Mouse (Mus musculus) embryonic facial prominence, embryonic 12.5 days (tissue): ENCODE measurements around the gene Mpi. TPM values are rescaled to one million over a fixed set of nuclear protein-coding genes. Genes with fewer than 3 reads are reported as not detected.
A peak's percentile ranks its signal among the peaks of the same experiment; 100 is the strongest.

Experiments used
- ATAC-seq: fragments of 200-750 bp; cut with Nextera tagmentation; 2 replicates; pipeline ENCODE4 v1.8.0; 2017; ENCODE audit not compliant: insufficient number of reproducible peaks, insufficient read depth, low FRiP score, low TSS enrichment
- H3K27ac ChIP-seq: fragments of 300-500 bp; sonication (generic); 2 replicates; pipeline ENCODE4 v1.5.1; 2016; ENCODE audit warnings: mild to moderate bottlenecking
- H3K27me3 ChIP-seq: fragments of 300-500 bp; sonication (generic); 2 replicates; pipeline ENCODE4 v1.6.1; 2016; ENCODE audit warnings: mild to moderate bottlenecking, moderate library complexity
- H3K36me3 ChIP-seq: fragments of 300-500 bp; sonication (generic); 2 replicates; pipeline ENCODE4 v1.6.1; 2016; ENCODE audit warnings: mild to moderate bottlenecking
- H3K4me1 ChIP-seq: fragments of 300-500 bp; sonication (generic); 2 replicates; pipeline ENCODE4 v1.6.1; 2016
- H3K4me2 ChIP-seq: fragments of 300-500 bp; sonication (generic); replicated peaks from 2 replicates; pipeline ENCODE4 v1.6.1; 2016; ENCODE audit warnings: mild to moderate bottlenecking, moderate library complexity
- H3K4me3 ChIP-seq: fragments of 300-500 bp; sonication (generic); 2 replicates; pipeline ENCODE4 v1.5.1; 2016; ENCODE audit warnings: mild to moderate bottlenecking
- H3K9ac ChIP-seq: fragments of 300-500 bp; sonication (generic); 2 replicates; pipeline ENCODE4 v1.6.1; 2016; ENCODE audit warnings: mild to moderate bottlenecking, moderate library complexity
- H3K9me3 ChIP-seq: fragments of 300-500 bp; sonication (generic); 2 replicates; pipeline ENCODE4 v1.6.1; 2016; ENCODE audit warnings: mild to moderate bottlenecking, moderate library complexity
- WGBS: fragments of 180-500 bp; shearing (Covaris S2); methylation state at CpG from one replicate; pipeline ENCODE4 v1.1.7; 2016; 5-methylcytosine and 5-hydroxymethylcytosine counted together
- polyA plus RNA-seq: library from polyadenylated mRNA; unstranded; fragments of >200 nt; fragmentation: Nextera tagmentation; extraction: Ambion mirVana; gene quantifications from 2 replicates; pipeline ENCODE4 v1.2.1, GENCODE M21; 2016

The Mpi gene
- polyA plus RNA-seq, 1 experiment from 2014 or later: 55.5 TPM

DNA sequence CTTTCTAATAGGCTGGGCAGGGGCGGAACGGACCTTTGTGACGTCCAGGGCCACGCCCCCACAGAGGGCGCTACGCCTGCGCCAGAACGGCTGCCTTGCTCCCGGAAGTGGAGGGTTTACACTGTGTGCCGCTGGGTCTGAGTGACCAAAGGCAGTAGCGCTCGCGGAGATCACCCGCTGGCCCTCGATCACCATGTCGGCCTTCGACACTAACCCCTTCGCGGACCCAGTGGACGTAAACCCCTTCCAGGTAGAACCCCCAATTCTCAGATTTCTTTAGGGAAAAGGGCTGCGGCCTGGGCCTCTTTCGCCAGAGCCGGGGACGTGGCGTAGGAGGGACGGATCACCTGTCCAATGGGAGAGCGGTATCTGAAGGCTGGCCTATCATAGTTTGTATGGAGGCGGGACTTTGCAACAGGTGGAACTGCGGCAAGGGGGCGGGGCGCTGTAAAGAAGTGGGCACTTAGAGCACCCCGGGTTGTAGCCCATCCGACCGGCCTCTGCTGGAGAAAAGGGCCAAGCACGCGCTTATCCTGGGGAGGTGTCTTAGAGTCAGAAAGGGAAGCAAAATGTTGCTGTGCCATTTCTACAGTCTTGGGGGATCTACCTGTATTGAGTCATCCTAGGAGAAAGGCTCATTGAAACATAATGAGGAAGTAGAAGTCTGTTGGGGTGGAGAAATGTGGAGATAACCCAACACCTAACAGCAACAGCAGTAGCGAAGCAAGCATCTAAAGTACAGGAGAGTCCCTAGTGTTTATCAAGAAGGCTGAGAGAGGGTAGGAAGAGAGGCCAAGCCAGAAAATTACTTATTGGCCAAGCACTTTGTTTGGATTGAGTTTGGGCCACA lies 8.5 kb upstream of the Mpi start, which contains the start of gene Scamp2:
Gene Scamp2, plus strand, starts transcription at position 83 of the 850 bp plus-strand sequence.
- ATAC-seq: peak; percentile 99
- H3K9ac ChIP-seq: peak within 1 kb of the TSS; percentile 49
- H3K36me3 ChIP-seq: no peaks in the 10 kb centered on the region
- H3K9me3 ChIP-seq: no peaks in the 10 kb centered on the region
- H3K27me3 ChIP-seq: no peaks in the 10 kb centered on the region
- H3K4me1 ChIP-seq: peaks cover 21% of the 10 kb centered on the region
- peak within 1 kb of the TSS; percentile 74 for H3K4me3 ChIP-seq
- H3K4me2 ChIP-seq: peak within 1 kb of the TSS; percentile 75
- peak within 1 kb of the TSS; percentile 46; the same call in 1 of the 2 replicates for H3K27ac ChIP-seq
- under 1% methylated on average over 37 of the region's 37 CpGs for WGBS

DNA sequence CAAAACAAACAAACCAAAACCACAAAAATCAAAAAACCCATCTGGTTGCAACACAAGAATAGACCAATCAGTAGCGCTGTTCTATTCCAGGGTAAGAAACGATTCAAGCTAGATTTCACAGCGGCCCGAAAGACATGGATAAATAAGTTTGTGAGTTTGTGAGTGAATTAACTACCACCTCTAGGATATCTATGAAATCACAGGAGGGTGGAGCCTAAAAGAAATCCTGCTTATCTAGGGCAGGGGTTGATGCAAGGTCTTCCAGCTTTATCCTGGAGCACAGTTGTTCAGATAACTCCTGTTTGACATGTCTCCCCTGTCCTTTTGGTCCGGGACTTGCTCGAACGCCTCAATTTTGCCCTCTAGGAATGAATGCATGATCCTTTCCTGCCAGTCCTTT lies 7.7 kb upstream of the Mpi start:
- 32% methylated on average over 7 of the region's 7 CpGs for WGBS
- Histone ChIP-seq H3K4me2 (peak overlapping the region; percentile 75), H3K9ac (peak overlapping the region; percentile 49), H3K36me3 (no peaks in the 10 kb centered on the region), H3K4me1 (peaks cover 15% of the 10 kb centered on the region), H3K27ac (peak overlapping the region; percentile 46; the same call in 1 of the 2 replicates), H3K4me3 (peak overlapping the region; percentile 74), H3K27me3 (no peaks in the 10 kb centered on the region), H3K9me3 (no peaks in the 10 kb centered on the region)
- no peak for ATAC-seq

DNA sequence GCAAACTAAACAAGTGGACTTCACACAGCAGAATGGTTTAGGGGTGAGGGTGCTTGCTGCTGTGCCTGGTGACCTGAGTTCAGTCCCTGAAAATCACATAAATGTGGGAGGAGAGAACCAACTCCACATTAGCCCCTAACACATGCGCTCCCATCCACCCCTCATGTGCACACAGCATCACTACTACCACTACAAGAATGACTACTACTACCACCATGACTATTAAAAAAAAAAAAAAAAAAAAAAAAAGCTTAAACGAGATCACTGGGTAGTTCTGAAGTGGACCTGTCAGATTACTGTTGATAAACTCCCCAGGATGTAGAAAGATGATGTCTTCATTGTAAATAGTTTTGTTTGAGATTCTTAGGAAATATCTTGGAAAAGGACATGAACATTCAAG lies 7.0 kb upstream of the Mpi start:
- H3K4me1 ChIP-seq: peaks cover 15% of the 10 kb centered on the region
- no peaks in the 10 kb centered on the region for H3K9me3 ChIP-seq
- no peak for ATAC-seq

DNA sequence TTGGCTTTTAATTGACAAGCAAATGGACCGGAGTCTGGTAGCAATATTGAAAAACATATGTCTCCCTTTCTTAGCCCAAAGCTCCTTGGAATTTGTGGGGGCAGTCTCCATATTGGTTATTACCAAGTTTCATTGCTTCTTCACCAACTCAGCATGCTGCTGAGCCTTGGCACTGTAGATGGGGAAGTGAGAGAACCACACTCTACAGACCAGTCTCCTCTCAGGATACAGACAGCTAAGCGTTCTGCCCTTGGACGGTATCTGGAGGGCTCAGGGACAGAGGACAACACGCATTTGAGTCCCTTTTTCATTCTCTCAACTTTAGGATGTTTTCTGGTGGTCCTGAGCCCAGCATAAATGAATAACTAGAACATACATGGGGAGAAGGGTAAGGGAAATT lies 6.1 kb upstream of the Mpi start:
- Histone ChIP-seq H3K36me3 (no peaks in the 10 kb centered on the region), H3K9ac (no peak overlapping the region), H3K4me1 (peaks cover 15% of the 10 kb centered on the region), H3K4me3 (no peak overlapping the region), H3K9me3 (no peaks in the 10 kb centered on the region), H3K27ac (no peak overlapping the region), H3K27me3 (no peaks in the 10 kb centered on the region), H3K4me2 (no peak overlapping the region)
- WGBS: 82% methylated on average over 4 of the region's 4 CpGs
- ATAC-seq: no peak

More for the DNA sequence above, 7.0 kb upstream of the Mpi start:
- WGBS: 68% methylated on average over 2 of the region's 2 CpGs
- H3K4me2 ChIP-seq: no peak overlapping the region
- no peak overlapping the region for H3K4me3 ChIP-seq
- H3K27ac ChIP-seq: no peak overlapping the region
- H3K27me3 ChIP-seq: no peaks in the 10 kb centered on the region
- no peak overlapping the region for H3K9ac ChIP-seq
- H3K36me3 ChIP-seq: no peaks in the 10 kb centered on the region

DNA sequence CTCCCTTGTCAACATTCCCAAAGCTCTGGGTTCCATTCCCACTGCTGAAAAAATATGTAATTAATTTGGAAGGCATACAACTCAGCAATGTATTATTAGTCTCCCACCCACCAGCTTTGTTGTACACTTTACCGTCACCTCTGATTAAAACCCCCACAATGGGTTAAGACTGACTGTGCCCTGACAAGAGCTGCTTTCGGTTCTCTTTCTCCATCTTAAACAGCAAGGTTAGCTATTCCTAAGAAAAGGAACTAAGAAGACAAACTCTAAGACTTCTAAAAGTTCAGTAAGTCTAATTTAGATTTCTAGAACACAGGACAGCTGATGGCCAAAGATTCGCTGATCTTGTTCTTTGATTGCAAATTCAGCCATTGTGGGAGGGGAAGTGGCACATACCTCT lies 4.7 kb upstream of the Mpi start:
- Histone ChIP-seq H3K36me3 (no peaks in the 10 kb centered on the region), H3K4me1 (peaks cover 7% of the 10 kb centered on the region), H3K9me3 (no peaks in the 10 kb centered on the region), H3K9ac (no peak overlapping the region), H3K27me3 (no peaks in the 10 kb centered on the region), H3K27ac (no peak overlapping the region), H3K4me2 (no peak overlapping the region), H3K4me3 (no peak overlapping the region)
- ATAC-seq: no peak
- WGBS: 79% methylated on average over 3 of the region's 3 CpGs

DNA sequence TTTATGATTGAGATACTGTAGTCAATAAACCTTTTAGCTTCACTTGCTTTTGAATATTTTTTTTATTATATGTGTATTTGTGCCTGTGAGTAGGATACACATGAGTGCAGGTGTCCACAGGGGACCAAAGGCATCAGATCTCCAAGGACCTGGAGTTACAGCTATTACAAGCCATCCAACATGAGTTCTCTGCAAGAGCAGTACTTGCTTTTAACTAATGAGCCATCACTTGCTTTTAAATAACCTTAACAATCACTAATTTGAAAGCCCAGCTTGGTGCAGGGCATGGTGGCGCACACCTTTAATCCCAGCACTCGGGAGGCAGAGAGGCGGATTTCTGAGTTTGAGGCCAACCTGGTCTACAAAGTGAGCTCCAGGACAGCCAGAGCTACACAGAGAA lies 2.2 kb upstream of the Mpi start:
- Histone ChIP-seq H3K4me2 (no peak overlapping the region), H3K27ac (no peak overlapping the region), H3K27me3 (no peaks in the 10 kb centered on the region), H3K4me1 (peaks cover 6% of the 10 kb centered on the region), H3K9me3 (no peaks in the 10 kb centered on the region), H3K9ac (no peak overlapping the region), H3K4me3 (no peak overlapping the region), H3K36me3 (peaks cover 10% of the 10 kb centered on the region; the same call in 1 of the 2 replicates)
- WGBS: 40% methylated on average over 3 of the region's 3 CpGs
- ATAC-seq: no peak

DNA sequence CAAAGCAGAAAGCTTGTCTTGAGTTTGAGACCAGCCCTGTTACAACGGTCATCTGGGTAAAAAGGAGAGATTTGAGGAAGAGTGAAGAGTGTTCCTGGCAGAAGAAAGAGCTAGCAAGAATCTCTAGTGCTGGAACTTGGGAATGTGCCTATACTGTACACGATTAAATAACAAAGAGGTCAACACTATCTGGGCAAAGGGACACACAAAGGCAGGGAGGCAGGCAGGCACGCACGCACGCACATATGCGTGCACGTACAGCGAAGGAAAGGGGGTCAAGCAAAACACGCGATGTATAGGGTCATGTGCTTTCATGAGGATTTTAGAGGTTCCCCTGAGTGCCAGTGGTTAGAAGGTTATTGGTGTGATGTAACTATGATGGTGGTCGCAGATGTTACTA lies 556 bp upstream of the Mpi start:
- Histone ChIP-seq H3K27ac (no peak overlapping the region), H3K27me3 (no peaks in the 10 kb centered on the region), H3K4me2 (no peak overlapping the region), H3K9me3 (no peaks in the 10 kb centered on the region), H3K36me3 (peaks cover 24% of the 10 kb centered on the region), H3K4me3 (no peak overlapping the region), H3K4me1 (peaks cover 6% of the 10 kb centered on the region), H3K9ac (no peak overlapping the region)
- ATAC-seq: no peak
- 72% methylated on average over 11 of the region's 11 CpGs for WGBS

DNA sequence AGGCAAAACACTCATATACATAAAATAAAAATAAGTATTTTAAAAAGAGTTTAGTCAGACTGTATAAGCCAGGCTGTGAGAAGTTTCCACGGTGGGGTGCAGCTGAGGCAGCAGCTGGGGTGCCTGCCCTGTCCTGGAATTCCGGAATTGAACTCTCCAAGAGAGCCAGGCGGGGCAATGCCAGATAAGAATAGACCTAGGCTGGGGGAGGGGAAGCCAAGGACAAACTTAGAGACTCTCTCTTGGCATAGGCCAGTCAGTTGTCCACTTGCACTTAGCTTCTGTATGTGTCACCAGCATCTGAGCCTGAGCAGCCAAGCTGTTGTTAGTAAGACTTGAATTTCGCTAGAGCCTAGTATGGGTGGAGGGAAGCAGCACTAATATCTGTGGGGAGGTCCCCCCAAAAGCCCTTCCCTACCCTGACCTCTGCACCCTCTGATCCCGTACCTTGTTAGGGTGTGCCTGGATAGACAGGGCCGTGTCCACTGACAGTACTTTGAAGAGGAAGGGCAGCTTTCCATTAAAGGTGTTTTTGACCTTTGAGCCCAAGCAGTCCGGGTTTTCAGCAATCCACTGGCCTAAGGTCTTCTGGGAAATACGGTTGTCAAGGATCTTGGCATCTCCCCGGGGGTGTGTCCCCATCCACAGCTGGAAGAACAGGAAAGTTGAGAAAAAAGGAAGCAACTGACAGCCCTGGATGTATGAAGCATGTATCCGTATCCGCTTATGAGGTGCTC lies 2.3 kb downstream of the Mpi start:
- Histone ChIP-seq H3K27ac (no peak overlapping the region), H3K4me1 (peaks cover 6% of the 10 kb centered on the region), H3K4me2 (no peak overlapping the region), H3K9ac (no peak overlapping the region), H3K4me3 (no peak overlapping the region), H3K9me3 (no peaks in the 10 kb centered on the region), H3K36me3 (peaks cover 51% of the 10 kb centered on the region), H3K27me3 (no peaks in the 10 kb centered on the region)
- no peak for ATAC-seq
- 87% methylated on average over 11 of the region's 11 CpGs for WGBS

DNA sequence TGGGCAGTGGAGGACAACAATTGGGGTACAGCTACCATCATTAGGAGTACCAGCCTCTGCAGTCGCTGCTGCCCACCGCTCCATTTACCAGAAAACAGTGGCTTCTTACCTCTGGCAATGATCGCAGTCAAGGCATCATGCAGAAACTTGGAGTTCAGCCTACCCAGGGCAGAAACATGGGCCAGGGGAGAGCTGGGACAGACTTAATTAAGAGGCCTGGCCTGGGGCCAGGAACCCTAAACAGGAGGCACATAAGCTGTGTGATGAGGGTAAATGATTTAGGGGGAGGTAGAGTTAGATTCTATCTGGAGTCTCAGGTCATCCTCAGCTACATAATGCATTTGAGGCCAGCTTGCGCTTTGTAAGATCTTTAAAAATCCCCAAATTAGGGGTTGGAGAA lies 3.4 kb downstream of the Mpi start:
- peaks cover 6% of the 10 kb centered on the region for H3K4me1 ChIP-seq
- no peak overlapping the region for H3K9ac ChIP-seq
- no peaks in the 10 kb centered on the region for H3K9me3 ChIP-seq
- H3K36me3 ChIP-seq: peaks cover 62% of the 10 kb centered on the region
- H3K27ac ChIP-seq: no peak overlapping the region
- H3K4me2 ChIP-seq: no peak overlapping the region
- WGBS: 93% methylated on average over 4 of the region's 4 CpGs
- no peak overlapping the region for H3K4me3 ChIP-seq
- no peaks in the 10 kb centered on the region for H3K27me3 ChIP-seq
- ATAC-seq: no peak

DNA sequence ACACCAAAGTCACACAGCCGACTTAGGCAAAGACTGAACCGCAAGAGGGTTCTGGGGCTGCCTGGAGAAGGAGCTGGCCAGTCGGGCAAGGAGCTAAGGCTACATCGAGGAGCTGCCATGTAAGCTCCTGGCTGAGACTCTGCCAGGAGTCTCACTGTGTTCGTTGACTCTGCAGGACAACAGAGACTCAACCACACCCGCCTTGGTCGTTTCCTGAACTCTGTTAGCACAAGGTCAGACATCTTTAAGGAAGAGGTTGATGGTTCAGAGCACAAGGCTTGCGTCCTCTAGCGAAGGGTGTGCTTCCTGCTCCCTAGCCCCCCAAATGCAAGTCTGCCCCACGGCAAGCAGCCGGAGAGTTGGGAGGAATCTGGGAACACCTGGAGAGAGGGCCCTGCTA lies 4.7 kb downstream of the Mpi start:
- no peak overlapping the region for H3K4me3 ChIP-seq
- peaks cover 6% of the 10 kb centered on the region for H3K4me1 ChIP-seq
- H3K9ac ChIP-seq: no peak overlapping the region
- no peak for ATAC-seq
- no peaks in the 10 kb centered on the region for H3K27me3 ChIP-seq
- H3K36me3 ChIP-seq: peaks cover 74% of the 10 kb centered on the region
- no peak overlapping the region for H3K27ac ChIP-seq
- no peak overlapping the region for H3K4me2 ChIP-seq
- 92% methylated on average over 11 of the region's 11 CpGs for WGBS
- no peaks in the 10 kb centered on the region for H3K9me3 ChIP-seq

DNA sequence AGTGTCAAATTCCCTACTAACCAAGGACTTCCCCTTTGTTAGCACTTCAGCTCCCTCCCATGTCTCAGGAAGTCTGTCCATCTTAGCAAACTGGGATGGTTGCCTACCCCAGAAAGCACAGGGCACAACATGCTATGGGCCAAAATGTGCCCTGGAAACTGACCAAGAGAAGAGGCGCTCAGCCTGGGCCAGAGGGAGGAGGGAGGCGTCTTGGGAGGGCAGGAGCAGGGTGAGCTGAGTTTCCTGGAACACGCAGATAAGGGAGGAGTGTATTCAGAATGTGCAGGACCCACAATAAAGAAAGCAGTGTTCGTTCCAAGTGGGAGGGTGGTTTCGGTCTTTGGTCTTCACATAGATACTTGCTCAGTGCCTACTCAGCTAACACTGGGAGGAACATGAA lies 5.3 kb downstream of the Mpi start:
- 86% methylated on average over 5 of the region's 5 CpGs for WGBS
- Histone ChIP-seq H3K4me3 (no peak overlapping the region), H3K9ac (no peak overlapping the region), H3K4me1 (peaks cover 6% of the 10 kb centered on the region), H3K9me3 (no peaks in the 10 kb centered on the region), H3K36me3 (peaks cover 80% of the 10 kb centered on the region), H3K27me3 (no peaks in the 10 kb centered on the region), H3K4me2 (no peak overlapping the region), H3K27ac (no peak overlapping the region)
- ATAC-seq: no peak

DNA sequence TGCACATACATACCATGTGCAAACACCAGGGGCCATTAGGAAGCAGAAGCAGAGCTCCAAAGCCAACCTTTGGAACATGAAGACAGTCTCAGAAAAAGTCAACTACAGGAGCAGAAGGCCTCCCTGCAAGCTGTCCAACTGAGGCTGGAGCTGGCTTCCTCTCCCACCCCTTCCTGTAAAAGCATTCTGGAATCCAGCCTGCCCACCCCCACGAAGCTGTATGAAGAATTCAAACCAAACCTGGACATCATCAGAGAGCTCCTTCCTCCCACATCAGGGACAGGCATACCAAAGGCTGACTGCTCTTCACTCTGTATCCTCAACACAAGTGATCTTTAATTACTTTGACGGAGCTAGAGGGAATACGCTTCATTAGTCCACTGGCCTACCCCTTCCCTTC lies 8.6 kb downstream of the Mpi start:
- ATAC-seq: no peak
- 76% methylated on average over 3 of the region's 3 CpGs for WGBS
- H3K4me2 ChIP-seq: no peak overlapping the region
- H3K4me1 ChIP-seq: peaks cover 3% of the 10 kb centered on the region; the same call in 1 of the 2 replicates
- H3K9me3 ChIP-seq: no peaks in the 10 kb centered on the region
- no peaks in the 10 kb centered on the region for H3K27me3 ChIP-seq
- peaks cover 85% of the 10 kb centered on the region for H3K36me3 ChIP-seq
- H3K27ac ChIP-seq: no peak overlapping the region
- H3K9ac ChIP-seq: no peak overlapping the region
- no peak overlapping the region for H3K4me3 ChIP-seq
